Mouse (Mus musculus): Measurements from ENCODE around the gene Spin1. TPM values are rescaled to one million over a fixed set of nuclear protein-coding genes. Genes with fewer than 3 reads are reported as not detected.

The Spin1 gene
- 49.7 and 51.6 TPM in 2 replicates for total RNA-seq (2014; fragmentation: Nextera tagmentation)
- total RNA-seq (2017) = 51.3 and 57.0 TPM in 2 replicates
- polyA plus RNA-seq (2012) = 8.0 and 9.7 TPM in 2 replicates

- Histone ChIP-seq H3K36me3 (replicated peaks) (peaks cover 32% of the 10 kb centered on the region), H3K9me3 (replicated peaks) (peaks cover 6% of the 10 kb centered on the region; the same call in 1 of the 2 replicates), H3K4me1 (ENCODE audit: insufficient read depth, low read depth, low read length) (peaks cover 49% of the 10 kb centered on the region), H3K27me3 (ENCODE audit: insufficient read depth, low read length) (no peaks in the 10 kb centered on the region), H3K4me3 (ENCODE audit: low read depth, low read length) (peak within 1 kb of the TSS; percentile 93)
- ATAC-seq (ENCODE audit: extremely low read depth, insufficient number of reproducible peaks, low FRiP score, poor library complexity, severe bottlenecking) = peak; percentile 43
- DNase-seq (ENCODE audit: low spot score) = peak; percentile 83
- TF ChIP-seq POLR2AphosphoS5 (IDR thresholded peaks at IDR 0.05; ENCODE audit: insufficient replicate concordance, low read depth, low read length) (no peak), TAL1 (conservative IDR thresholded peaks at IDR 0.05; ENCODE audit: low read depth, low read length) (no peak), GATA1 (IDR thresholded peaks at IDR 0.05; ENCODE audit: borderline replicate concordance, low read length) (no peak), GATA2 (IDR thresholded peaks at IDR 0.05; ENCODE audit: borderline replicate concordance, low read depth, low read length) (no peak), CTCF (IDR thresholded peaks at IDR 0.05; ENCODE audit: low read depth, low read length) (no peak)
Observed at GRCm38 (mm10) chr13:51100233-51101015, at the start of gene Spin1. Gene Spin1, plus strand, starts transcription at chr13:51100880.

- DNase-seq (ENCODE audit: low spot score) (no peak), ATAC-seq (ENCODE audit: extremely low read depth, insufficient number of reproducible peaks, low FRiP score, poor library complexity, severe bottlenecking) (no peak)
- no peaks in the 10 kb centered on the region; the same call in 1 of the 2 replicates for H3K4me1 ChIP-seq (ENCODE audit: insufficient read depth, low read depth, low read length)
- no peak overlapping the region for H3K4me3 ChIP-seq (ENCODE audit: low read depth, low read length)
- H3K9me3 ChIP-seq (replicated peaks) = no peaks in the 10 kb centered on the region
- no peaks in the 10 kb centered on the region for H3K36me3 ChIP-seq (replicated peaks)
- TF ChIP-seq GATA1 (IDR thresholded peaks at IDR 0.05; ENCODE audit: borderline replicate concordance, low read length) = no peak
- TF ChIP-seq CTCF (IDR thresholded peaks at IDR 0.05; ENCODE audit: low read depth, low read length) = no peak
- no peak for TF ChIP-seq TAL1 (conservative IDR thresholded peaks at IDR 0.05; ENCODE audit: low read depth, low read length)
- no peak for TF ChIP-seq GATA2 (IDR thresholded peaks at IDR 0.05; ENCODE audit: borderline replicate concordance, low read depth, low read length)
- TF ChIP-seq POLR2AphosphoS5 (IDR thresholded peaks at IDR 0.05; ENCODE audit: insufficient replicate concordance, low read depth, low read length) = no peak
- H3K27me3 ChIP-seq (ENCODE audit: insufficient read depth, low read length) = peaks cover 13% of the 10 kb centered on the region
Observed at GRCm38 (mm10) chr13:51051016-51051415, 49.7 kb upstream of the Spin1 start.

GRCm38 (mm10) chr13:51052408-51052807 is 48.3 kb upstream of the Spin1 start:
- no peak for TF ChIP-seq CTCF (IDR thresholded peaks at IDR 0.05; ENCODE audit: low read depth, low read length)
- TF ChIP-seq TAL1 (conservative IDR thresholded peaks at IDR 0.05; ENCODE audit: low read depth, low read length) = no peak
- TF ChIP-seq GATA2 (IDR thresholded peaks at IDR 0.05; ENCODE audit: borderline replicate concordance, low read depth, low read length) = no peak
- no peak for TF ChIP-seq POLR2AphosphoS5 (IDR thresholded peaks at IDR 0.05; ENCODE audit: insufficient replicate concordance, low read depth, low read length)
- no peak for TF ChIP-seq GATA1 (IDR thresholded peaks at IDR 0.05; ENCODE audit: borderline replicate concordance, low read length)
- ATAC-seq (ENCODE audit: extremely low read depth, insufficient number of reproducible peaks, low FRiP score, poor library complexity, severe bottlenecking) = no peak
- Histone ChIP-seq H3K9me3 (replicated peaks) (no peaks in the 10 kb centered on the region), H3K4me1 (ENCODE audit: insufficient read depth, low read depth, low read length) (no peaks in the 10 kb centered on the region; the same call in 1 of the 2 replicates), H3K36me3 (replicated peaks) (no peaks in the 10 kb centered on the region), H3K27me3 (ENCODE audit: insufficient read depth, low read length) (peaks cover 13% of the 10 kb centered on the region), H3K4me3 (ENCODE audit: low read depth, low read length) (no peak overlapping the region)
- no peak for DNase-seq (ENCODE audit: low spot score)

GRCm38 (mm10) chr13:51063024-51063423 is 37.7 kb upstream of the Spin1 start:
- DNase-seq (ENCODE audit: low spot score) = peak; percentile 6
- no peaks in the 10 kb centered on the region for H3K9me3 ChIP-seq (replicated peaks)
- H3K36me3 ChIP-seq (replicated peaks) = no peaks in the 10 kb centered on the region
- ATAC-seq (ENCODE audit: extremely low read depth, insufficient number of reproducible peaks, low FRiP score, poor library complexity, severe bottlenecking) = peak; percentile 95
- no peak overlapping the region for H3K4me3 ChIP-seq (ENCODE audit: low read depth, low read length)
- H3K4me1 ChIP-seq (ENCODE audit: insufficient read depth, low read depth, low read length) = peaks cover 17% of the 10 kb centered on the region
- H3K27me3 ChIP-seq (ENCODE audit: insufficient read depth, low read length) = no peaks in the 10 kb centered on the region
- TF ChIP-seq POLR2AphosphoS5 (IDR thresholded peaks at IDR 0.05; ENCODE audit: insufficient replicate concordance, low read depth, low read length) = no peak
- no peak for TF ChIP-seq CTCF (IDR thresholded peaks at IDR 0.05; ENCODE audit: low read depth, low read length)
- no peak for TF ChIP-seq GATA2 (IDR thresholded peaks at IDR 0.05; ENCODE audit: borderline replicate concordance, low read depth, low read length)
- no peak; the same call in 1 of the 2 replicates for TF ChIP-seq TAL1 (conservative IDR thresholded peaks at IDR 0.05; ENCODE audit: low read depth, low read length)
- no peak for TF ChIP-seq GATA1 (IDR thresholded peaks at IDR 0.05; ENCODE audit: borderline replicate concordance, low read length)

- Histone ChIP-seq H3K36me3 (replicated peaks) (no peaks in the 10 kb centered on the region), H3K9me3 (replicated peaks) (no peaks in the 10 kb centered on the region), H3K27me3 (ENCODE audit: insufficient read depth, low read length) (no peaks in the 10 kb centered on the region), H3K4me3 (ENCODE audit: low read depth, low read length) (no peak overlapping the region), H3K4me1 (ENCODE audit: insufficient read depth, low read depth, low read length) (peaks cover 17% of the 10 kb centered on the region)
- ATAC-seq (ENCODE audit: extremely low read depth, insufficient number of reproducible peaks, low FRiP score, poor library complexity, severe bottlenecking) (no peak), DNase-seq (ENCODE audit: low spot score) (no peak)
- no peak for TF ChIP-seq CTCF (IDR thresholded peaks at IDR 0.05; ENCODE audit: low read depth, low read length)
- no peak for TF ChIP-seq GATA2 (IDR thresholded peaks at IDR 0.05; ENCODE audit: borderline replicate concordance, low read depth, low read length)
- TF ChIP-seq GATA1 (IDR thresholded peaks at IDR 0.05; ENCODE audit: borderline replicate concordance, low read length) = no peak
- TF ChIP-seq TAL1 (conservative IDR thresholded peaks at IDR 0.05; ENCODE audit: low read depth, low read length) = no peak
- no peak for TF ChIP-seq POLR2AphosphoS5 (IDR thresholded peaks at IDR 0.05; ENCODE audit: insufficient replicate concordance, low read depth, low read length)
Observed at GRCm38 (mm10) chr13:51063721-51064120, 37.0 kb upstream of the Spin1 start.

GRCm38 (mm10) chr13:51064429-51064828 is 36.3 kb upstream of the Spin1 start:
- Histone ChIP-seq H3K36me3 (replicated peaks) (no peaks in the 10 kb centered on the region), H3K9me3 (replicated peaks) (no peaks in the 10 kb centered on the region), H3K4me3 (ENCODE audit: low read depth, low read length) (no peak overlapping the region), H3K27me3 (ENCODE audit: insufficient read depth, low read length) (no peaks in the 10 kb centered on the region), H3K4me1 (ENCODE audit: insufficient read depth, low read depth, low read length) (peaks cover 18% of the 10 kb centered on the region)
- no peak for DNase-seq (ENCODE audit: low spot score)
- no peak for ATAC-seq (ENCODE audit: extremely low read depth, insufficient number of reproducible peaks, low FRiP score, poor library complexity, severe bottlenecking)
- no peak for TF ChIP-seq POLR2AphosphoS5 (IDR thresholded peaks at IDR 0.05; ENCODE audit: insufficient replicate concordance, low read depth, low read length)
- no peak for TF ChIP-seq GATA1 (IDR thresholded peaks at IDR 0.05; ENCODE audit: borderline replicate concordance, low read length)
- TF ChIP-seq CTCF (IDR thresholded peaks at IDR 0.05; ENCODE audit: low read depth, low read length) = no peak
- no peak for TF ChIP-seq GATA2 (IDR thresholded peaks at IDR 0.05; ENCODE audit: borderline replicate concordance, low read depth, low read length)
- no peak for TF ChIP-seq TAL1 (conservative IDR thresholded peaks at IDR 0.05; ENCODE audit: low read depth, low read length)
